Mouse (Mus musculus) cerebellum, adult 18-20 months (tissue): ENCODE results near the gene Ufl1.
"Not testable (repeated sequence)": the region's sequence is repeated elsewhere in the genome, so short reads cannot be mapped to it uniquely, and the experiment has no call there.

Experiments
- DNase-seq, 2 experiments: peaks; one replicate each; pipeline ENCODE4 v3.0.0; 2021

The Ufl1 gene

DNA sequence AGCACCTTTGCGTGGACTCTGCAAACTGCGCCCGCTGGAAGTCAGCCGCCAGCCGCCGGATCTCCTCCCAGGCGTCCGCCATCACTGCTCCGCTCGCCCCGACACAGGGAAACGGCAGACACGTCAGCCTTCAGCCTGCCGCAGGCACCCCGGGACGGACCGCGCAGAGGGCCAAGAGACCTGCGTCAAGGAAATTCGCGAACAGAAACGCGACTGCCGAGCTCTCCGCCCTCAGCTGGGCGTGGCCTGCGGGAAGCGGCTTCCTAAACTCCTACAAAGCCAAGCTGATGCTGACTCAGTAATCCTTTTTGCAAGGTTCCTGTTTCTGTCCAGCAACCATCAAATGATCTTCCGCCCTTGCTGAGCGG is at the start of gene Ufl1:
Gene Ufl1, minus strand, starts transcription at position 151 of the 368 bp plus-strand sequence.
- DNase-seq = peak; percentile 96 to 97

DNA sequence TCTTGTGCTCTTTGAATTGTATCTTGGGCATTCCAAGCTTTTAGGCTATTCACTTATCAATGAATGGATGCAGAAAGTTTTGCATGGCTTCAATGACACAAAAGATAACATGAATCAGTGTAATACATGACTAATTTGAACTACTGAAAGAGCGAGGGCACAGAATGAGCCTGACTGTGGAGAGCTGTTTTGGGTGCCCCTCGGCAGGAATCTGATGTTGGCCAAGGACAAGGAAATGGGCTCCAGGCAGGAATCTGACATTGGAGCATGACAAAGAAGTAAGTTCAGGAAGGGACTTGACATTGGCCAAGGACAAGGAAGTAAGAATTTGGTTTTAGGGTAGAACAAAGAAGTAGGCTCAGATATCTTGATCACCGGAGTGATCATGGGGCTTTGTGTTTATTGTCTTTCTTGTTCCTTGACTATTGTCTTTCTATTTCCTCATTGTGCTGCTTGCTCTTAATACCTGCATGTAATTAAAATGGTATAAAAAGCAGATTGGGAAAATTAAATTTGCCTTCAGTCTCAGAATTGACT is 44.1 kb upstream of the Ufl1 start:
- DNase-seq = no peak

DNA sequence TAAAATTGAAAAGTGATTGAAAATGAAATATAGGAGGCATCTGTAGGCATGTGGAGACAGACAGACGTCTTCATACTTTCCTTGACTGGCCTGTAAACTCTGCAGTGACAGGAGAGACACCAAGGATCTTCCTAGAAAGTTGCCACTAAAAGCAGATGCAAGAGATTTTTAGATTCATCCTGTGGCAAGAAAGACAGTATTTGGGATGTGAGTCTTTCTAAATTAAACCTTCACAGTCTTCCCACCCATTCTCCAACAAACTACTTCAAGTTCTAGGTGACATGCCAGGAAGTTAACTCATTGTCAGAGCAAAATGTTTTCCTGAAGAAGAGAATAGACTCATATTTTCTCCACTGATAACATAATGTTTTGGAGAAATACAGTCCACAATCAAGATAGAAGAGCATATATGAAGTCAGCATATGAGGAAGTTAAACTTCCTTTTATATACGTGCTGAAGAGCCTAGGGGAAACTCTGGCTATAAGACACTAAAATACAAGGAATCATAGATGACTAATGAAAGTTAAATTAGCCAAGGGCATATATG is 41.1 kb upstream of the Ufl1 start:
- no peak for DNase-seq

DNA sequence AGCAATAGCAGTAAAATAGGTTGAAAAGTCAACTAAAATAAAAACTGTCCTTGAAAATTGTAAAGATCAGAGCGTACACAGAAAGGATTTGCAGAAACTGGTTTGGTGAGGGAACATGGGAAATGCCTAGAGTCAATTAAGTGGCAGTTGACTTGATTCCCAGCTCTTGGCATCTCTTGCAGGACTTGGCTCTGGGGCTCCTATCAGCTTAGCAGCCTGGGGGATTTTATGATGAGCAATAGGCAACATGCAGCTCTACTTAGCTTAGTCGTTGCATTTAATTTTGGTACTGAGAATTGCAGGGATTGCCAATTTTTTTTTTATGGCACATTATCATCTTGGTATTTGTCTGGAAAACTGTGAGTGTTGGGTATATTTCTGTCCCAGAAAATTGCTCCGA is 32.1 kb upstream of the Ufl1 start:
- peak in 1 of 2 experiments; percentile 12 for DNase-seq

DNA sequence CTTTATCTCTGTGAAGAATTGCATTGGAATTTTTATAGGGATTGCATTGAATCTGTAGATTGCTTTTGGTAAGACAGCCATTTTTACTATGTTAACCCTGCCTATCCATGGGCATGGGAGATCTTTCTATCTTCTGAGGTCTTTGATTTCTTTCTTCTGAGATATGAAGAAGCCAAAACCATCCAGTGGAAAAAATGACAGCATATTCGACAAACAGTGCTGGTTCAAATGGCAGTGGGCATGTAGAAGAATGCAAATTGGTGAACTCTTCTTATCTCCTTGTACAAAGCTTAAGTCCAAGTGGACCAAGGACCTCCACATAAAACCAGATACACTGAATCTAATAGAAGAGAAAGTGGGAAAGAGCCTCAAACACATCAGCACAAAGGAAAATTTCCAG is 3.4 kb upstream of the Ufl1 start:
- DNase-seq = not testable (repeated sequence)

DNA sequence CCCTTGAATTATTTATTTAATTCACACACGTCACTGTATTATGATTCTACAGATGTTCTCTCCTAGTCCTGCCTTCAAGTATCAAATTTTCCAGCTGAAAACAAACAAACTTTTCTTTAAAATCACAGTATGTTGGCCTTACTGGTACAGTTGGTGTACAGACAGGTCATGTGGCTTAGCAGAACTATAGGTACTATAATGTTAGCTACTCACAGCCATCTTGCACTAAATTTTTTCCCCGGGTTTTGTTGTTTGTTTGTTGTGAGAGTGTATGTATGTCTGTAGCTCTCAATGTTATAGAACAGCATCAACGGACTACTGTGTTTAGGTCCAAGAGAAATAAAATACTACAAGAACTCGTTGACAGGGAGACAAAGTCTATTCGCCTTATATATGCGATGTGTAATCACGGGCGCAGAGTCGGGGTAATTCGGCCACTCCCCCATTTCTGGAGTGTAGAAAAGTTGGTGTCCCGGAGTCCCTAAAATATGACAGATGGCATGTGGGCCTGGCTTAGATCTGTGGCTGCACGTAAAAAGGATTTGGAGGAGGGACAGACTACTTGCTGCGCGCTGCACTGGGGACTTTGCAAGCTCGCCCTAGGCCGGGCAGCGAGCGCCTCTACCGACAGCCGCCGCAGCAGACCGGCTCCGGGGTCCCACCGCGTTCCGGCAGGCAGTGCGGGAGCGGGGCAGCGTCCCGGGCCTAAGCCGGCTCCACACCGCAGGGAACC is 517 bp downstream of the Ufl1 start:
- DNase-seq = no peak

DNA sequence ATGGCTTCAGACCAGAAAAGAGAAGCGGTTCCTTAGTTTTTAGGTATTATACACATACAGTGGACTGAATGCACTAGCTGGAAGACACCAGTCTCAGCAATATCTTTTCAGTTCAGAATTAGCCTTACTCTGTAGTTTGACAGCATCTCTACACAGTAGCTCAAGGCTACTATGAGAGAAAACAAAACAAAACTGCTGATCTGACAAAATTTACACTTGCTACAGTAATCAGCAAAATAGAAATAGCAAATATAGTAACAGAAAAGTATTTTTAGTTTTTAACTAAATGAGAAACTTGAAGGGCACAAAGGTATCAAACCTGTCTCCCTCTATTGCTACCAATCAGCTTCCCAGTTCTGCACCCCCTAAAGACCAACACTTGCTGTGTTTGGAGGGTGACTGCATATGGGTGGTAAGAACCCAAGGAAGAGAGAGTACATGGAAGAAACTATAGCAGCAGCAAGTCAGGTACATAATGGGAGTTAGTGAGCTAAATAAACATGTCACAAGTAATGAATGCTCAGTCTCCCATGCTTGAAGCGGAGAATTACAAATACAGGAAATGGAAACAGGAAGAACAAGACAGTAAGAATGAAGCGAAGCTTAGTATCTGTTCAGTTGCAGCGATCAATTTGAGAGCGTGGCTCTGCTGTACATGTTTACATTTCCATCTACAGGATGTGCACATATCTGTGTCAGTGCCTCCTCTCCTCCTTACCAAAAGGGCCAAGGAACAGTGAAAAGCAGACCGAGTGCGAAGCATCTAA is 8.6 kb downstream of the Ufl1 start:
- no peak for DNase-seq

DNA sequence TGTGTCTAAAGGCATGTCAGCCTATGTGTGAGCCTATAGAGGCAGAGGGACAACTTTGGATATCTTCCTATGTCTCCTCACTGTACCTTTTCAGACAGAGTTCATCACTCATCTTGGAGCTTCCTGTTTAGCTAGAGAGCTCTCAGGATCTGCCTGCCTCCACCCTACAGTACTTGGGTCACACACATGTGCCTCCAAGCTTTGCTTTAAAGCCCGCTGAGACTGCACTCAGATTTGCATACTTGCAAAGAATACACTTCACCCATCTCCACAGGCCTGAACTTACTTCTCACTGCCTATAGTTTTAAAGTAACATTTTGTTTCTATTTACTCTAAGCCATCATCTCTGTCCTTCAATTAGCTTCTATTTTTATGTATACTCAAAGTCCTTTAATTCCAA is 9.7 kb downstream of the Ufl1 start:
- no peak for DNase-seq

DNA sequence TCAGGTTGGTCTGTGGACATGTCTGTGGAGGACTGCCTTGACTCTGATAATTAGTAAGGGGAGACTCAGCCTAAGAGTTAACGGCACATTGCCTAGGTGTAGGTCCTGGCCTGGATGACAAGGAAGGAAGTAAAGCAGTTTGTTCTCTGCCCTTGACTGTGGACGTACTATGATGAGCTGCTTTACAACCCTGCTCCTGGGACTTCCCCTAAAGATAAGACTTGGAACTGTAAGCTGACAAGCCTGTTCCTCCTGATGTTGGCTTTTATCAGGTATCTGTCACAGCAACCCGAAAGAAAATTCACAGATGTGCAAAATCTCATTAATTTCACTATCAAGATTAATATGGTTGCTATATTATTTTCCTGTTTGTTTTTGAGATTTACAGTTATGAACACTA is 14.5 kb downstream of the Ufl1 start:
- no peak for DNase-seq

DNA sequence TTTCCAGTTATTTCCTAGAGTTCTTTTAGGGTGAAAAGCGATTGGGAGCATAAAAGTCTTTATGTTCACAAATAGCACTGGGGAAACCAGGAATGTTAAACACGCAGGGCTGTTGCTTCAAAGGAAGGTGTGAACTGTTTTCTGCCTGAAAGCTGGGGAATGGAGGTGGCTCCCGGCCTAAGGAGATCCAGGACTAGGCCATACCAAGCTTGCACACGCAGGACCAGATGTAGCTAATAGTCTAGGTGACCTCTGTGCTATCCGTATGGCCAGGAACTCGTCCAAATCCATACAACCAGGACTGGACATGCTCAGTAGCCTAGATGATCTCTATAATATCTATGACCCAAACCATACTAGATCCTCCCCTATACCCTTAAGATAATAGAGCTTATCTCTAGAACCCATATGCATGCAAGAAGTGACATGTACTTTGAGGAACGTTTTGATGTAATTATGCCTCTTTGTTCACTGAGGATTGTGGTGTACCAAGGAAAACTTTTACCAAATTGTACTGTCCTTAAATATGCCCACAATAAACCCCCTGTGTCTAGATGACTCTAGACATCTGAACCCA is 23.7 kb downstream of the Ufl1 start:
- no peak for DNase-seq

DNA sequence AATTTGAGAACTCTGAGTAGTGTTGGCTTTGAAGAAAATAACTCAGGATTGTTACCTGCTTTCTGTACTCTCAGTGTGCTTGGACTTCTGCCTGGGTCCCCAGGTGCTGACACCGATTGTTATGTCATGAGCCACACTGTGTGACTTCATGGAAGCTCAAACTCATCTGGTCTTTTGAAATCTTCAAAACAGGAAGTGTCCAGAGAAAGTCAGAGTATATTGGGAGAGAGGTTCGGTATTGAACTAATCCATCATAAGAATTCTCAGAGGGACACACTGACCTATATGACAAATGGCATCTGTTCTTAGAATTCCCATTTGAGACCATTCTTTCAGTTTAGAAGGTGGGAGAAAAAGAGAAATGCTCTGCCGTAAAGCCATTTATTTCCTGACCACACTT is 38.8 kb downstream of the Ufl1 start, which contains the start of gene Fhl5:
Gene Fhl5, minus strand, starts transcription at position 101 of the 400 bp plus-strand sequence.
- no peak for DNase-seq

- DNase-seq = not testable (repeated sequence)
Measured at GRCm38 (mm10) chr4:25235663-25236062, 46.0 kb downstream of the Ufl1 start.

- not testable (repeated sequence) for DNase-seq
Measured at GRCm38 (mm10) chr4:25233767-25234166, 47.9 kb downstream of the Ufl1 start.

- DNase-seq = no peak
Measured at GRCm38 (mm10) chr4:25232546-25232945, 49.1 kb downstream of the Ufl1 start.

- DNase-seq = no peak
Measured at GRCm38 (mm10) chr4:25227527-25227926, 54.1 kb downstream of the Ufl1 start.

GRCm38 (mm10) chr4:25221927-25222326 is 59.7 kb downstream of the Ufl1 start:
- DNase-seq = no peak

- peak; percentile 21 to 25 for DNase-seq
Measured at GRCm38 (mm10) chr4:25213451-25213850, 68.2 kb downstream of the Ufl1 start.

- DNase-seq = no peak
Measured at GRCm38 (mm10) chr4:25206166-25206565, 75.5 kb downstream of the Ufl1 start.
